Comparison of ENCODE assay signal across 8 mouse cellular contexts in genomic region chr7:38084778-38085572, GRCm38 (mm10). TPM values are rescaled to one million over a fixed set of nuclear protein-coding genes. Genes with fewer than 3 reads are reported as not detected.
A peak's percentile ranks its signal among the peaks of the same experiment; 100 is the strongest.
DNase-seq lines count a peak whose midpoint lies in the region; ATAC-seq and TF ChIP-seq lines count a peak whose summit lies in the region.

No protein-coding gene starts in this region.

- peak overlapping the region; percentile 75 for H3K9ac ChIP-seq in ES-E14 (ENCODE audit: insufficient read depth, low read depth, low read length, poor library complexity, severe bottlenecking)
- H3K9ac ChIP-seq in forebrain, embryonic 15.5 days (replicated peaks), result peak overlapping the region; percentile 53

- peak; percentile 94 for ATAC-seq in forebrain, embryonic 15.5 days (replicated peaks)
- peak; percentile 90 for ATAC-seq in neutrophil, adult 5-6 weeks (ENCODE audit: extremely low read depth, insufficient number of reproducible peaks, low FRiP score, poor library complexity, severe bottlenecking)

- peak overlapping the region; percentile 58 to 72 for H3K4me3 ChIP-seq in ES-E14 (ENCODE audit: insufficient read depth in 1 of 2, low read depth in 1 of 2, low read length in 2 of 2, poor library complexity in 1 of 2, severe bottlenecking in 1 of 2)
- peak overlapping the region; percentile 45 for H3K4me3 ChIP-seq in forebrain, embryonic 15.5 days
- peak overlapping the region; percentile 67 for H3K4me3 ChIP-seq in lung, adult 2 months (replicated peaks; ENCODE audit: extremely low read depth, low read depth, low read length)

- H3K4me1 ChIP-seq in ES-E14 (ENCODE audit: control insufficient read depth in 2 of 2, insufficient read depth in 2 of 2, low read length in 2 of 2, poor library complexity in 1 of 2), result peaks cover 0 to 13% of the 10 kb centered on the region in 2 experiments; a peak in 3 of 4 replicates
- peaks cover 17% of the 10 kb centered on the region for H3K4me1 ChIP-seq in forebrain, embryonic 15.5 days
- H3K4me1 ChIP-seq in lung, adult 2 months (ENCODE audit: control insufficient read depth, insufficient read depth, low read length), result peaks cover 7% of the 10 kb centered on the region; the same call in 1 of the 2 replicates

- H3K4me2 ChIP-seq in forebrain, embryonic 15.5 days (replicated peaks), result peak overlapping the region; percentile 66

- WGBS in forebrain, embryonic 15.5 days, result under 1% methylated on average over 65 of the region's 65 CpGs
- under 1% methylated on average over 65 of the region's 65 CpGs for WGBS in lung, adult 2 months

- DNase-seq in ES-E14 (ENCODE audit: low read depth, low spot score), result peak; percentile 98
- peak; percentile 100 for DNase-seq in cerebellum, adult 11-12 months
- peak; percentile 99 for DNase-seq in heart, postnatal 25 days (ENCODE audit: low spot score)
- DNase-seq in layer of hippocampus, adult 18-20 months (ENCODE audit: low spot score in 2 of 2), result peak; percentile 99
- DNase-seq in lung, adult 2 months, result peak; percentile 98
- peak; percentile 100 for DNase-seq in thymus, adult 18-20 months

- TF ChIP-seq POLR2A in lung, adult 2 months (IDR thresholded peaks at IDR 0.05; ENCODE audit: borderline replicate concordance, extremely low read depth, low read depth, low read length), result peak; percentile 89; the same call in 1 of the 2 replicates

- no peak overlapping the region; the same call in 1 of the 2 replicates for H3K27ac ChIP-seq in ES-E14 (ENCODE audit: insufficient read depth, low read depth, low read length, poor library complexity, severe bottlenecking)
- H3K27ac ChIP-seq in forebrain, embryonic 15.5 days (replicated peaks), result no peak overlapping the region

- H3K36me3 ChIP-seq in ES-E14 (ENCODE audit: control insufficient read depth, insufficient read depth, low read length, poor library complexity, severe bottlenecking), result no peaks in the 10 kb centered on the region
- no peaks in the 10 kb centered on the region for H3K36me3 ChIP-seq in forebrain, embryonic 15.5 days

- H3K9me3 ChIP-seq in ES-E14 (ENCODE audit: control insufficient read depth, insufficient read depth, low read depth, low read length), result no peaks in the 10 kb centered on the region
- H3K9me3 ChIP-seq in forebrain, embryonic 15.5 days, result no peaks in the 10 kb centered on the region

- intact Hi-C loops in heart, postnatal 25 days (cut with DNase I), result loop anchor here (5.0 kb wide), 1 partner anchor 63 kb away; the partner anchor contains the start of gene Uri1

- peaks cover 11% of the 10 kb centered on the region for H3K27me3 ChIP-seq in forebrain, embryonic 15.5 days

- TF ChIP-seq CTCF in lung, adult 2 months (IDR thresholded peaks at IDR 0.05; ENCODE audit: insufficient read depth, low read length), result no peak

- in situ Hi-C loops in ES-E14 (cut with MboI; ENCODE audit: low sequenced_read_pairs in 2 of 2, unreplicated experiment in 2 of 2), result no loop called here

TF ChIP-seq in ES-E14, 5 proteins besides CTCF, POLR2A, EP300 and RAD21:
- TF ChIP-seq ZC3H11A (IDR thresholded peaks at IDR 0.05; ENCODE audit: borderline replicate concordance, low read depth, low read length), result no peak
- no peak for TF ChIP-seq ZNF384 (IDR thresholded peaks at IDR 0.05; ENCODE audit: low read depth, low read length)
- TF ChIP-seq HCFC1 (IDR thresholded peaks at IDR 0.05; ENCODE audit: borderline replicate concordance, insufficient read depth, low read length), result peak; percentile 38; the same call in 1 of the 2 replicates
- TF ChIP-seq MAFK (IDR thresholded peaks at IDR 0.05; ENCODE audit: insufficient read depth, low read depth, low read length), result no peak
- TF ChIP-seq CHD2 (IDR thresholded peaks at IDR 0.05; ENCODE audit: low read depth, low read length), result no peak
TF ChIP-seq in ES-E14: peak in this region for 1.

RNA-seq across cellular contexts. Expression of gene Ccne1, which starts 22.4 kb away (rescaled TPM):
- 194 and 278 TPM in 2 replicates for total RNA-seq in ES-E14 (2012; rRNA removed)
- 13.9 and 16.4 TPM in 2 replicates for polyA plus RNA-seq in forebrain, embryonic 15.5 days (2015; fragmentation: Nextera tagmentation; extraction: Ambion mirVana)
- total RNA-seq in heart, postnatal 25 days (2021), result 1 to 10 TPM; 1.2 to 1.3 TPM
- 10 to 100 TPM; 14.7 to 15.7 TPM for total RNA-seq in layer of hippocampus, adult 18-20 months (2021)
- 1.2 and 1.7 TPM in 2 replicates for polyA plus RNA-seq in lung, adult 2 months (2012; rRNA removed)
- 5.6 and 8.6 TPM in 2 replicates for total RNA-seq in neutrophil, adult 5-6 weeks (2017)

Comparison
In these comparisons a context has a peak if more than half of its experiments do, and no peak if none do; other contexts are left out.
1. RNA of gene Ccne1, which starts 22.4 kb away (total RNA-seq): 194 to 278 TPM in ES-E14; 14.7 to 15.7 TPM in layer of hippocampus, adult 18-20 months, 5.6 to 8.6 TPM in neutrophil, adult 5-6 weeks and 1.2 to 1.3 TPM in heart, postnatal 25 days; every median in the first group is over 10 times any median in the second.
2. Peak in every context shown above with its lines, with median percentiles within 50 percentile points of each other: DNase-seq and H3K4me3 ChIP-seq.